ENCODE assay signal across 8 mouse cellular contexts in genomic region chr2:158139628-158140027, GRCm38 (mm10). TPM values are rescaled to one million over a fixed set of nuclear protein-coding genes. Genes with fewer than 3 reads are reported as not detected.
A peak's percentile ranks its signal among the peaks of the same experiment; 100 is the strongest.
DNase-seq lines count a peak whose midpoint lies in the region; ATAC-seq and TF ChIP-seq lines count a peak whose summit lies in the region.

No protein-coding gene starts in this region.

- DNase-seq in left cerebral cortex, adult 2 months (ENCODE audit: extremely low spot score in 1 of 2, low spot score in 2 of 2): peak; percentile 30 to 31
- no peak for DNase-seq in left cerebral cortex, adult 11 months (ENCODE audit: low spot score)
- peak; percentile 36 for DNase-seq in brain, embryonic 18.5 days (ENCODE audit: low read depth, low spot score)
- DNase-seq in heart, adult 8-10 months (ENCODE audit: low spot score): peak; percentile 83
- DNase-seq in layer of hippocampus, postnatal 14 days (ENCODE audit: low spot score in 2 of 2): peak; percentile 9 to 26
- no peak for DNase-seq in embryo, embryonic 9.5 days (ENCODE audit: extremely low spot score)
- no peak for DNase-seq in thymus, postnatal 10 days (ENCODE audit: low spot score in 2 of 2)

- peak; percentile 73 for ATAC-seq in midbrain, embryonic 13.5 days

- peaks cover 17% of the 10 kb centered on the region; the same call in 1 of the 2 replicates for H3K4me1 ChIP-seq in midbrain, embryonic 13.5 days (replicated peaks)

- H3K4me3 ChIP-seq in left cerebral cortex, adult 2 months: no peak overlapping the region
- no peak overlapping the region for H3K4me3 ChIP-seq in midbrain, embryonic 13.5 days (replicated peaks)

- no peak overlapping the region for H3K4me2 ChIP-seq in midbrain, embryonic 13.5 days (replicated peaks)

- no peaks in the 10 kb centered on the region for H3K9me3 ChIP-seq in midbrain, embryonic 13.5 days

- H3K27ac ChIP-seq in left cerebral cortex, adult 2 months: peak overlapping the region; percentile 53
- no peak overlapping the region for H3K27ac ChIP-seq in midbrain, embryonic 13.5 days

- no peaks in the 10 kb centered on the region for H3K27me3 ChIP-seq in midbrain, embryonic 13.5 days

- no peak for TF ChIP-seq CTCF in left cerebral cortex, adult 2 months (IDR thresholded peaks at IDR 0.05)

- intact Hi-C loops in left cerebral cortex, adult 2 months (cut with DNase I): no loop called here

- WGBS in midbrain, embryonic 13.5 days: 43% methylated on average over 7 of the region's 7 CpGs

- H3K36me3 ChIP-seq in midbrain, embryonic 13.5 days: no peaks in the 10 kb centered on the region

- H3K9ac ChIP-seq in midbrain, embryonic 13.5 days (replicated peaks): no peak overlapping the region; the same call in 1 of the 2 replicates

RNA-seq across cellular contexts. Expression of gene Tgm2, which starts 6.6 kb away (rescaled TPM):
- total RNA-seq in left cerebral cortex, adult 2 months (2021): 10 to 100 TPM; 12.9 to 14.6 TPM
- 100 to 1,000 TPM; 211 to 296 (median 238) TPM for total RNA-seq in heart, adult 8-10 months (2022)
- total RNA-seq in layer of hippocampus, postnatal 14 days (2021): 1 to 10 TPM; 5.8 to 6.0 TPM
- polyA plus RNA-seq in midbrain, embryonic 13.5 days (2015; fragmentation: Nextera tagmentation; extraction: Ambion mirVana): 9.1 and 12.3 TPM in 2 replicates

Comparison
In these comparisons a context has a peak if more than half of its experiments do, and no peak if none do; other contexts are left out.
1. DNase-seq: peak in left cerebral cortex, adult 2 months (2 of 2), brain, embryonic 18.5 days (single experiment), heart, adult 8-10 months (single experiment) and layer of hippocampus, postnatal 14 days (2 of 2); none in left cerebral cortex, adult 11 months (single experiment), embryo, embryonic 9.5 days (single experiment) and thymus, postnatal 10 days (0 of 2).
2. RNA of gene Tgm2, which starts 6.6 kb away (total RNA-seq): 211 to 296 TPM in heart, adult 8-10 months; 12.9 to 14.6 TPM in left cerebral cortex, adult 2 months and 5.8 to 6.0 TPM in layer of hippocampus, postnatal 14 days; every median in the first group is over 10 times any median in the second.